Mouse (Mus musculus): ENCODE results near the gene Gm19426. TPM values are rescaled to one million over a fixed set of nuclear protein-coding genes. Genes with fewer than 3 reads are reported as not detected.
A peak's percentile ranks its signal among the peaks of the same experiment; 100 is the strongest.
"Not testable (repeated sequence)": the region's sequence is repeated elsewhere in the genome, so short reads cannot be mapped to it uniquely, and the experiment has no call there.

Gm19426 gene
- polyA plus RNA-seq, 1 experiment from 2014 or later: 7.1 TPM

DNA sequence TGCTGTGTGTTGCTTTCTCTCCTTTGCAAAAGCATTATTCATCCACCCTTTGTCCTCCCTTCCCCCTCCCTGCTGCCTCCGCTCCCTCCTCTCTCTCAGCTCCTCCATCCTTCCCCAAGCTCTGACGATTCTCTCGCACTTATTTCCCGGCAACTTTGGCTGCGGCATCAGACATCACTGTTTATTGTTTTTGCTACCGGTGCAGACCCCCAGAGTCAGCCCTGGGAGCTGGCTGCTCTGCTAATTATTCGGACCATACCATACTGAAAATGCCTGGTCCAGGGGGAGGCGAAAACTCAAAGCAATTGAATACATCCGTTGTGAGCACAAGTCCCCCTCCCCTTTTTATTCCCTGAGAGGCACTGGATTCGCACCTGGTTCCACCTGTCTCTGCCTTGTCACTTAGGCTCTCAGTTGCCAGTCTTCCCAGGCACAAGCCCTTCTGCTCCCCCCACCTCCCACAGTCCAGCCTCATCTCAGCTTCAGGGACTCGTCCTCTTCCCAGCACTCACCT lies 9.0 kb downstream of the Gm19426 start:
- H3K4me3 ChIP-seq (ENCODE audit: low read depth, low read length): peak overlapping the region; percentile 50
- peak overlapping the region; percentile 86 for H3K9ac ChIP-seq (ENCODE audit: low read depth, low read length)
- no peaks in the 10 kb centered on the region for H3K9me3 ChIP-seq (ENCODE audit: control insufficient read depth, low read length)
- peak overlapping the region; percentile 74 for H3K27ac ChIP-seq (ENCODE audit: low read depth, low read length)
- no peaks in the 10 kb centered on the region for H3K27me3 ChIP-seq (ENCODE audit: control insufficient read depth, insufficient read depth, low read length)
- H3K36me3 ChIP-seq (ENCODE audit: control insufficient read depth, insufficient read depth, low read length): no peaks in the 10 kb centered on the region
- under 1% methylated on average over 11 of the region's 11 CpGs for WGBS
- peaks cover 21% of the 10 kb centered on the region for H3K4me1 ChIP-seq (replicated peaks; ENCODE audit: control insufficient read depth, insufficient read depth, low read length)
- ATAC-seq (ENCODE audit: low FRiP score) (peak; percentile 51), DNase-seq (ENCODE audit: low spot score) (peak; percentile 76)
- peak overlapping the region; percentile 72 for H3K4me2 ChIP-seq (replicated peaks; ENCODE audit: low read depth, low read length)

DNA sequence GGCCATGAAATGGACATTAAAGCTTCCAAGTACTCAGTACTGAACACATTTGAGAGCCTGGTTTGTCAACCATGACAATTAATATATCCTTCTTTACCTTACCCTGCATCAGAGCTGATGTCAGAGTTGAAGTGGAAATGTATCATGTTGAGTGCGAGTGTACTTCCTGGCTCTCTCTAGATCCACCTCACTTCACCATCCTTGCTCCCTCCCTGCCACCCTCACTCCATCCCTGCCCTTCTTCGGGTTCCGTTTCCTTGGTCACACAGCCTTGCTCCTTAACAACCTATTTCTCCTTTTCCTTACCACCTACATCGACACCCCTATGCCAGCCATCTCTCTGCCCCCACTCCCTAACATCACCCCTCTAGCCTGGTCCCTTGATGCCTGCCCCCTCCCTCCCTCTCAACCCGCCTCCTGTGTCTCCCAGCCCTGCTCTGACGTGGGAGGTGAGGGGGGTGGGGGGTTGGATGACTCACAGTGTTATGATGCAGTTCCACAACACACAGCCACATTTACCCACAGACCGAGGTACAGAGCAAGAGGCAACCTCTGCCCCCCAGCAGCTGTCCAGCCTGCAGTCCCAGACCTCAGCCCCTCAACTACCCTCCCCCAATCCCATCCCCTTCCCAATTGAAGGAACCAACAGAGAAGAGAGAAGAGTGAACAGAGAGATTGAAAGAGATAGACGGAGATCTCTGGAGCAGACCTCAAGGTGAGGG lies 9.7 kb downstream of the Gm19426 start, which contains the start of gene Ypel4:
TSS of gene Ypel4 (plus strand) at position 480 of the 722 bp plus-strand sequence.
- peak; percentile 63 for ATAC-seq (ENCODE audit: low FRiP score)
- peak within 1 kb of the TSS; percentile 86 for H3K9ac ChIP-seq (ENCODE audit: low read depth, low read length)
- peak within 1 kb of the TSS; percentile 50 for H3K4me3 ChIP-seq (ENCODE audit: low read depth, low read length)
- peak; percentile 69 for DNase-seq (ENCODE audit: low spot score)
- peak within 1 kb of the TSS; percentile 72 for H3K4me2 ChIP-seq (replicated peaks; ENCODE audit: low read depth, low read length)
- H3K4me1 ChIP-seq (replicated peaks; ENCODE audit: control insufficient read depth, insufficient read depth, low read length): peaks cover 21% of the 10 kb centered on the region
- no peaks in the 10 kb centered on the region for H3K36me3 ChIP-seq (ENCODE audit: control insufficient read depth, insufficient read depth, low read length)
- no peaks in the 10 kb centered on the region for H3K27me3 ChIP-seq (ENCODE audit: control insufficient read depth, insufficient read depth, low read length)
- 5% methylated on average over 8 of the region's 8 CpGs for WGBS
- H3K9me3 ChIP-seq (ENCODE audit: control insufficient read depth, low read length): no peaks in the 10 kb centered on the region
- H3K27ac ChIP-seq (ENCODE audit: low read depth, low read length): peak within 1 kb of the TSS; percentile 74

DNA sequence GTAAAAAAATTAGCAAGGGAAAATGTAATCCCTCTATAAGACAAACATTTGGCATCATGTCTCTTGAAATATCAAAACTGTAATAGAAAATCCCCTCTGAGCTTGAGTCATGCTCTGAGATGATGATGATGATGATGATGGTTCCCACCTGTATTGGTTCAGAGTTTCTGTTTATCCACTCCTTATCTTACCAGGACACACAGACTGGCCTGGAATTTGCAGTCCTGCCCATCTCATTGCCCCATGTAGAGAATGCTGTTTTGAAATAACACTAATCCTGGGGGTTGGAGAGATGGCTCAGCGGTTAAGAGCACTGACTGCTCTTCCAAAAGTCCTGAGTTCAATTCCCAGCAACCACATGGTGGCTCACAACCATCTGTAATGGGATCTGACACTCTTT lies 11.1 kb downstream of the Gm19426 start:
- peaks cover 9% of the 10 kb centered on the region; the same call in 1 of the 2 replicates for H3K4me1 ChIP-seq (replicated peaks; ENCODE audit: control insufficient read depth, insufficient read depth, low read length)
- no peak overlapping the region for H3K4me3 ChIP-seq (ENCODE audit: low read depth, low read length)
- no peak overlapping the region for H3K4me2 ChIP-seq (replicated peaks; ENCODE audit: low read depth, low read length)
- no peaks in the 10 kb centered on the region for H3K9me3 ChIP-seq (ENCODE audit: control insufficient read depth, low read length)
- WGBS: 50% methylated on average over 1 of the region's 1 CpGs
- H3K9ac ChIP-seq (ENCODE audit: low read depth, low read length): no peak overlapping the region
- DNase-seq (ENCODE audit: low spot score): no peak
- no peak for ATAC-seq (ENCODE audit: low FRiP score)
- H3K36me3 ChIP-seq (ENCODE audit: control insufficient read depth, insufficient read depth, low read length): no peaks in the 10 kb centered on the region
- H3K27ac ChIP-seq (ENCODE audit: low read depth, low read length): no peak overlapping the region
- H3K27me3 ChIP-seq (ENCODE audit: control insufficient read depth, insufficient read depth, low read length): no peaks in the 10 kb centered on the region

GRCm38 (mm10) chr2:84731206-84731605 lies 12.2 kb downstream of the Gm19426 start:
- Histone ChIP-seq H3K4me2 (replicated peaks; ENCODE audit: low read depth, low read length) (no peak overlapping the region), H3K9ac (ENCODE audit: low read depth, low read length) (no peak overlapping the region), H3K27me3 (ENCODE audit: control insufficient read depth, insufficient read depth, low read length) (no peaks in the 10 kb centered on the region), H3K27ac (ENCODE audit: low read depth, low read length) (no peak overlapping the region), H3K4me3 (ENCODE audit: low read depth, low read length) (no peak overlapping the region), H3K9me3 (ENCODE audit: control insufficient read depth, low read length) (no peaks in the 10 kb centered on the region), H3K36me3 (ENCODE audit: control insufficient read depth, insufficient read depth, low read length) (no peaks in the 10 kb centered on the region), H3K4me1 (replicated peaks; ENCODE audit: control insufficient read depth, insufficient read depth, low read length) (peaks cover 2% of the 10 kb centered on the region; the same call in 1 of the 2 replicates)
- DNase-seq (ENCODE audit: low spot score) (no peak), ATAC-seq (ENCODE audit: low FRiP score) (no peak)
- 84% methylated on average over 3 of the region's 3 CpGs for WGBS

DNA sequence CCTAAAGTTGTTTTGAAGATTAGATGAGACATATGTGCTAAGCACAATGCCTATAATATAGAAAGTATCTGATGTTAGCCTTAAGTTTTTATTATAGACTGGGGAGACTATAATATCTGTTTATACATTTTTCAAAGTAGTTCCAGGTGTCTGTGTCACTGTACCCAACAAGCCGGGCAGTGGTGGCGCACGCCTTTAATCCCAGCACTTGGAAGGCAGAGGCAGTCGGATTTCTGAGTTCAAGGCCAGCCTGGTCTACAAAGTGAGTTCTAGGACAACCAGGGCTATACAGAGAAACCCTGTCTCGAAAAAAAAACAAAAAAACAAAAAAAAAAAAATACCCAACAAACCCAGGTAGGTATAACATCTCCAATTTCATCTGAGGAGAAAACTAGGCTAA lies 15.3 kb downstream of the Gm19426 start:
- H3K4me3 ChIP-seq (ENCODE audit: low read depth, low read length); ATAC-seq (ENCODE audit: low FRiP score); H3K9me3 ChIP-seq (ENCODE audit: control insufficient read depth, low read length); H3K27me3 ChIP-seq (ENCODE audit: control insufficient read depth, insufficient read depth, low read length); H3K4me2 ChIP-seq (replicated peaks; ENCODE audit: low read depth, low read length); DNase-seq (ENCODE audit: low spot score); H3K36me3 ChIP-seq (ENCODE audit: control insufficient read depth, insufficient read depth, low read length); H3K27ac ChIP-seq (ENCODE audit: low read depth, low read length); H3K9ac ChIP-seq (ENCODE audit: low read depth, low read length); H3K4me1 ChIP-seq (replicated peaks; ENCODE audit: control insufficient read depth, insufficient read depth, low read length): not testable (repeated sequence)
- 82% methylated on average over 5 of the region's 5 CpGs for WGBS

GRCm38 (mm10) chr2:84727172-84727858 lies 16.1 kb downstream of the Gm19426 start, which contains the start of gene Clp1:
TSS of gene Clp1 (minus strand) at chr2:84727350.
- ATAC-seq (ENCODE audit: low FRiP score) (peak; percentile 96), DNase-seq (ENCODE audit: low spot score) (peak; percentile 99)
- H3K4me2 ChIP-seq (replicated peaks; ENCODE audit: low read depth, low read length): peak within 1 kb of the TSS; percentile 62
- no peaks in the 10 kb centered on the region for H3K27me3 ChIP-seq (ENCODE audit: control insufficient read depth, insufficient read depth, low read length)
- peak within 1 kb of the TSS; percentile 59 for H3K9ac ChIP-seq (ENCODE audit: low read depth, low read length)
- peaks cover 3% of the 10 kb centered on the region for H3K36me3 ChIP-seq (ENCODE audit: control insufficient read depth, insufficient read depth, low read length)
- H3K4me1 ChIP-seq (replicated peaks; ENCODE audit: control insufficient read depth, insufficient read depth, low read length): no peaks in the 10 kb centered on the region
- no peaks in the 10 kb centered on the region for H3K9me3 ChIP-seq (ENCODE audit: control insufficient read depth, low read length)
- WGBS: 1% methylated on average over 39 of the region's 39 CpGs
- H3K4me3 ChIP-seq (ENCODE audit: low read depth, low read length): peak within 1 kb of the TSS; percentile 47
- H3K27ac ChIP-seq (ENCODE audit: low read depth, low read length): peak within 1 kb of the TSS; percentile 70

DNA sequence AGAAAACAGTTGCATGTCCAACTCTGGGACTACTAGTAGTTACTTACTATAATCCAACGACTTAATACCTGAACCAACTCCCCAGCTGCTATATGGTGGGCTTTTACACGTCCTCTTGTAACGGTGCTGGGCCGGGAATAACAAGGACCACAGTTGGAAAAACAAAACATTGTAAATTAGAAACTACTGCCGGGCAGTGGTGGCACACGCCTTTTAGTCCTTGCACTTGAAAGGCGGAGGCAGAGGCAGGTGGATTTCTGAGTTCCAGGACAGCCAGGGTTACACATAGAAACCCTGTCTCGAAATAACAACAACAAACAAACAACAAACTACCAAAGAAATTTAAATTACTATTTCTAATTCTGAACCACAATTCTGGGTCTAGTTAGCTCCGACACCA lies 16.7 kb downstream of the Gm19426 start:
- H3K27ac ChIP-seq (ENCODE audit: low read depth, low read length): no peak overlapping the region
- H3K36me3 ChIP-seq (ENCODE audit: control insufficient read depth, insufficient read depth, low read length): peaks cover 3% of the 10 kb centered on the region
- peak overlapping the region; percentile 58 for H3K9ac ChIP-seq (ENCODE audit: low read depth, low read length)
- no peaks in the 10 kb centered on the region for H3K4me1 ChIP-seq (replicated peaks; ENCODE audit: control insufficient read depth, insufficient read depth, low read length)
- H3K4me2 ChIP-seq (replicated peaks; ENCODE audit: low read depth, low read length): peak overlapping the region; percentile 62
- peak overlapping the region; percentile 47 for H3K4me3 ChIP-seq (ENCODE audit: low read depth, low read length)
- H3K27me3 ChIP-seq (ENCODE audit: control insufficient read depth, insufficient read depth, low read length): no peaks in the 10 kb centered on the region
- H3K9me3 ChIP-seq (ENCODE audit: control insufficient read depth, low read length): no peaks in the 10 kb centered on the region
- 5% methylated on average over 9 of the region's 9 CpGs for WGBS
- DNase-seq (ENCODE audit: low spot score) (no peak), ATAC-seq (ENCODE audit: low FRiP score) (peak; percentile 20)

- H3K4me1 ChIP-seq (replicated peaks; ENCODE audit: control insufficient read depth, insufficient read depth, low read length): no peaks in the 10 kb centered on the region
- H3K9ac ChIP-seq (ENCODE audit: low read depth, low read length): no peak overlapping the region
- ATAC-seq (ENCODE audit: low FRiP score) (no peak), DNase-seq (ENCODE audit: low spot score) (no peak)
- no peaks in the 10 kb centered on the region for H3K9me3 ChIP-seq (ENCODE audit: control insufficient read depth, low read length)
- H3K36me3 ChIP-seq (ENCODE audit: control insufficient read depth, insufficient read depth, low read length): peaks cover 3% of the 10 kb centered on the region
- 95% methylated on average over 10 of the region's 10 CpGs for WGBS
- no peak overlapping the region; the same call in 1 of the 2 replicates for H3K4me3 ChIP-seq (ENCODE audit: low read depth, low read length)
- H3K4me2 ChIP-seq (replicated peaks; ENCODE audit: low read depth, low read length): peak overlapping the region; percentile 62
- no peaks in the 10 kb centered on the region for H3K27me3 ChIP-seq (ENCODE audit: control insufficient read depth, insufficient read depth, low read length)
- H3K27ac ChIP-seq (ENCODE audit: low read depth, low read length): no peak overlapping the region
Observed at GRCm38 (mm10) chr2:84725770-84726169, 17.7 kb downstream of the Gm19426 start.
